26 mouse cellular contexts compared by ENCODE assay signal in the genomic region with DNA sequence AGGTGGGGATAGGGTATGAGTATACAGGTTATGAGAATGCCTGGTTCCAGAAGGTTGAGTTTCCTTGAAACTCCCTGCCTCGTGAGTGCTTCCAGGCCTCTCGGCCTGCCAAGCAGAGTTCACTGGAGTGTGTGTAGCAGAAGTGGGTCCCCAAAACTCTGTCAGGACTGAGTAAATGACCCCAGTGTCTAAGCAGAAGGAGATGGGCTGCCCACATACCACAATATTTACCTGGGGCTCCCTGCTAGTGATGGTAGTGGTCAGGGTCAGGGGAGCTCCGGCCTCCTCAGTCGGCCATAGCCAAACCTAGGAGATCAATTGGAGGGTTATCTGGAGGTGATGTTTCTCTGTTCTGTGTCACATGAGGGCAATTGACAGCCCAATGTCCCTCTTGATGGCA.
"Had no signal": no experiment of that assay in that cellular context is flagged by ENCODE, and none has a peak within 500 bp of the region (broad histone marks: within the 10 kb centered on the region; RNA-seq: fewer than 3 reads in every experiment).

No protein-coding gene starts in this region.

- H3K27ac ChIP-seq: heart, embryonic 10.5 days; hindbrain, embryonic 13.5 days; hindbrain, embryonic 15.5 days; hindbrain, postnatal 0 days; kidney, embryonic 15.5 days; kidney, postnatal 0 days; layer of hippocampus, adult 2 months; left cerebral cortex, adult 2 months; limb, embryonic 10.5 days; limb, embryonic 12.5 days; liver, embryonic 13.5 days; liver, embryonic 15.5 days had no signal

- H3K9ac ChIP-seq: heart, embryonic 12.5 days; hindbrain, embryonic 13.5 days; hindbrain, embryonic 15.5 days; kidney, embryonic 15.5 days; limb, embryonic 12.5 days; liver, embryonic 13.5 days; liver, embryonic 15.5 days had no signal

- H3K4me2 ChIP-seq: heart, embryonic 12.5 days; hindbrain, embryonic 13.5 days; hindbrain, embryonic 15.5 days; kidney, embryonic 15.5 days; limb, embryonic 12.5 days; liver, embryonic 11.5 days; liver, embryonic 13.5 days; liver, embryonic 15.5 days had no signal

- H3K36me3 ChIP-seq: heart, embryonic 10.5 days; heart, embryonic 12.5 days; hindbrain, embryonic 13.5 days; hindbrain, embryonic 15.5 days; kidney, embryonic 15.5 days; limb, embryonic 10.5 days; limb, embryonic 12.5 days; liver, embryonic 13.5 days; liver, embryonic 15.5 days had no signal

- ATAC-seq: hindbrain, postnatal 0 days; intestine, embryonic 16.5 days had no signal

- H3K4me3 ChIP-seq: heart, embryonic 10.5 days; heart, embryonic 12.5 days; hindbrain, embryonic 13.5 days; hindbrain, embryonic 15.5 days; kidney, embryonic 15.5 days; layer of hippocampus, adult 2 months; left cerebral cortex, adult 2 months; limb, embryonic 10.5 days; limb, embryonic 12.5 days; liver, embryonic 13.5 days; liver, embryonic 15.5 days had no signal

- H3K4me1 ChIP-seq: heart, embryonic 10.5 days; heart, embryonic 12.5 days; hindbrain, embryonic 13.5 days; hindbrain, embryonic 15.5 days; kidney, embryonic 15.5 days; limb, embryonic 10.5 days; limb, embryonic 12.5 days; liver, embryonic 13.5 days; liver, embryonic 15.5 days had no signal

- DNase-seq: gastrocnemius, postnatal 14 days; gastrocnemius, postnatal 36 days; heart, adult 18-20 months; heart, postnatal 10 days; heart, postnatal 36 days; kidney, adult 11 months; kidney, adult 2 months; kidney, adult 9 months; kidney, postnatal 25 days; kidney, postnatal 4 days; liver; liver, embryonic 13.5 days had no signal

- H3K9me3 ChIP-seq: heart, embryonic 10.5 days; hindbrain, embryonic 13.5 days; hindbrain, embryonic 15.5 days; kidney, embryonic 15.5 days; limb, embryonic 10.5 days; limb, embryonic 12.5 days; liver, embryonic 13.5 days; liver, embryonic 15.5 days had no signal

- H3K27me3 ChIP-seq: heart, embryonic 12.5 days; hindbrain, embryonic 13.5 days; hindbrain, embryonic 15.5 days; kidney, embryonic 15.5 days; limb, embryonic 12.5 days; liver, embryonic 13.5 days; liver, embryonic 15.5 days had no signal
